Mouse (Mus musculus) forelimb bud, embryonic 11.5 days (tissue): Measurements from ENCODE around the gene Psmb9.
A peak's percentile ranks its signal among the peaks of the same experiment; 100 is the strongest.
"Not testable (repeated sequence)": the region's sequence is repeated elsewhere in the genome, so short reads cannot be mapped to it uniquely, and the experiment has no call there.

Source experiments
- DNase-seq: peaks from one replicate; pipeline ENCODE4 v3.0.0-alpha.2; 2012; ENCODE audit warnings: low read depth, low spot score

Psmb9 gene

DNA sequence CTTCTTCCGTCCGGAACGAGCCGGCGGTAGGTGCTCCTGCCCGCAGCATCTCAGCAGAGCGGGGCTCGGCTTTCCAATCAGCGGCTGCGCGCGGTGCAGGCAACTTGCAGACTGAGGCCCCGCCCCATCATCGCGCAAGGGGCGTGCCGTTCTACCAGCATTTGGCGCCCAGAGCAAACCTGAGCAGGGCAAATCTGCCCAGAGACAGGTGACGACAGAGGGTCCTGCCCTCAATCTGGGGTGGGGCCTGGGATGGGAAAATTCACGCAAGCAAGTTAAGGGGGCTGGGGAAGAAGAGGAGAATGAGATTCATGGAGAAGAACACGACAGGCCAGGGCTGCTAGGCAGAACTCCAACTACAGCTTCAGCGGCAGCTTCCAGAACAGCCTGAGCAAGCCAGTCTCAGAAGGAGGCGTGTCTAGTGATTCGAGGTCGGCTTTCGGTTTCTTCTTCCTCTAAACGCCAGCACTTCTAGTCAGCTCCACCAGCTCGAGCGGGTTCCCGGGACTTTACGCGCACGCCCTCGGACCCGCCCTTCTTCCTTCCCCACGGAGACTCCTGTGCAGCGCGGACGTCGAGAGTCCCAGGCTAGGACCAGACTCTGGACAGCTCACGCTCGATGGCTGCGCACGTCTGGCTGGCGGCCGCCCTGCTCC lies at the start of gene Psmb9, which contains the start of gene Tap1:
Psmb9 (minus strand) TSS at position 504 of the 656 bp plus-strand sequence.
Tap1 (plus strand) TSS at position 293 of the 656 bp plus-strand sequence.
- peak; percentile 98 for DNase-seq

DNA sequence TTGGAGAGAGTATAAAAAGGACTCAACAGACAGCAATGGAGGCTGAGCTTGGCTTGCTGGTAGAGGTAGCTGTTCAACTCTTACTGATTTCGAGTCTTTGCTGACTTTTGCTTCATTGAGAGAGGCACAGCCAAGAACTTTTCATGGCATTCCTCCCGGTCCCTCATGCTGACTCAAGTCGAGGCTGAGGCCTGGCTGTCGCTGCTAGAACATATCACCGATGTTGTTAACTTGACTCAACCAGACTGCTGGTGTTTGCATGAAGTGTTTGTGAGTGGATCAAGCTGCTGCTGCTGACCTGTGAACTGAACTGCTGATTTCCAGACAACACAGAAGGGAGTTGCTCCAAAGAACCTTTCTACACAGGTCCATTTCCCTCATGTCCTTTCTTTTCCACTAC lies 49.1 kb upstream of the Psmb9 start:
- DNase-seq = no peak

DNA sequence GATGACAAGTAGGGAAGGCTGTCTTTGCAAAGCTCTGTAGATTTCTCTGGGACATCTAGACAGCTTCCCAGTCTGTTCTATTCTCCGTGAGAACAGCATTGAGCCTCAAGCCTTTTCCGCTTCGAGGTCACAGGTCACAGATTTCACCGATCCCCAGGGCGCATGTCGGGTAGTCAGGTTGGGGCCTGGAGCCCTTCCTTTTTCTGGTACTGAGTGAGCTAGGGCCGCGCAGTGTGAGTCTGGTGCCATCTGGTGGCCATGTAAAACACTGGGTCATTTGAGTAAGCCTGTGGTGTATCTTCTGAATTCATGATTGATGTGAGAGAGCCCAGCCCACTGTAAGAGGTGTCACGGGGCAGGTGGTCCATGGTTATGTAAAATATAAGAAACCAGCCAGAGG lies 47.4 kb upstream of the Psmb9 start:
- DNase-seq = peak; percentile 58

- DNase-seq = not testable (repeated sequence)
These were observed 44.5 kb upstream of the Psmb9 start for GRCm38 (mm10) chr17:34232021-34232420.

DNA sequence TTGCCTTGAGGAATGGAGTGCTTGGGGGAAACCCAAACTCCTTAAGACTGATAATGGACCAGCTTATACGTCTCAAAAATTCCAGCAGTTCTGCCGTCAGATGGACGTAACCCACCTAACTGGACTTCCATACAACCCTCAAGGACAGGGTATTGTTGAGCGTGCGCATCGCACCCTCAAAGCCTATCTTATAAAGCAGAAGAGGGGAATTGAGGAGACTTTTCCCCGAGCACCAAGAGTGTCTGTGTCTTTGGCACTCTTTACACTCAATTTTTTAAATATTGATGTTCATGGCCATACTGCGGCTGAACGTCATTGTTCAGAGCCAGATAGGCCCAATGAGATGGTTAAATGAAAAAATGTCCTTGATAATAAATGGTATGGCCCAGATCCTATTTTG lies 43.4 kb upstream of the Psmb9 start:
- not testable (repeated sequence) for DNase-seq

DNA sequence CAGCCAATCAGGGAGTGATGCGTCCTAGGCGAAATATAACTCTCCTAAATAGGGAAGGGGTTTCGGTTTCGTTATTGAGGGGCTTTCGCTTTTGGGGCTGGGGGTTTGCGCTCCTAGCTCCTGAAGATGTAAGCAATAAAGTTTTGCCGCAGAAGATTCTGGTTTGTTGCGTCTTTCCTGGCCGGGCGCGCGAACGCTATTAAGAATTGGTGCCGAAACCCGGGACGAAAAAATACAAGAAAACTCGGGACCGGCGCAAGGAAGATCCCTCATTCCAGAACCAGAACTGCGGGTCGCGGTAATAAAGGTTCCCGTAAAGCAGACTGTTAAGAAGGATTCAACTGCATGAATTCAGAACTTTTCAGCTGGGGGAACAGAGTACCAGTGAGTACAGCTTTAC lies 38.3 kb upstream of the Psmb9 start:
- not testable (repeated sequence) for DNase-seq

GRCm38 (mm10) chr17:34225426-34225825 lies 37.9 kb upstream of the Psmb9 start:
- DNase-seq = no peak

- DNase-seq = no peak
These were observed 37.3 kb upstream of the Psmb9 start for GRCm38 (mm10) chr17:34224816-34225215.

GRCm38 (mm10) chr17:34220401-34220800 lies 32.8 kb upstream of the Psmb9 start:
- DNase-seq = not testable (repeated sequence)

- not testable (repeated sequence) for DNase-seq
These were observed 32.2 kb upstream of the Psmb9 start for GRCm38 (mm10) chr17:34219801-34220200.

DNA sequence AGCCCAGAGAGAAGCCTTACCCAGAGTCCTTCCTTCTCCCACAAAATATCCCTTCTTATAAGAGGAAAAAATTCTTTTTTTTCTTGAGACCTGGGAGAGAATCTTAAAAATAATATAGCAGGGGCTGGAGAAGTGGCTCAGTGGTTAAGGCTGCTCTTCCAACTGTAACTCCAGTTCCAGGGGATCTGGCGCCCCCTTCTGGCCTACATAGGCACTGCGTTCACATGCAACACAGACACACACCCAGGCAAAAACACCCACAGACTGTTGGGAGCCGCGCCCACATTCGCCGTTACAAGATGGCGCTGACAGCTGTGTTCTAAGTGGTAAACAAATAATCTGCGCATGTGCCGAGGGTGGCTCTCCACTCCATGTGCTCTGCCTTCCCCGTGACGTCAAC lies 31.5 kb upstream of the Psmb9 start:
- DNase-seq = not testable (repeated sequence)

- no peak for DNase-seq
These were observed 31.1 kb upstream of the Psmb9 start for GRCm38 (mm10) chr17:34218675-34219074.

GRCm38 (mm10) chr17:34217986-34218385 lies 30.4 kb upstream of the Psmb9 start:
- no peak for DNase-seq

- no peak for DNase-seq
These were observed 29.8 kb upstream of the Psmb9 start for GRCm38 (mm10) chr17:34217216-34217928.

DNA sequence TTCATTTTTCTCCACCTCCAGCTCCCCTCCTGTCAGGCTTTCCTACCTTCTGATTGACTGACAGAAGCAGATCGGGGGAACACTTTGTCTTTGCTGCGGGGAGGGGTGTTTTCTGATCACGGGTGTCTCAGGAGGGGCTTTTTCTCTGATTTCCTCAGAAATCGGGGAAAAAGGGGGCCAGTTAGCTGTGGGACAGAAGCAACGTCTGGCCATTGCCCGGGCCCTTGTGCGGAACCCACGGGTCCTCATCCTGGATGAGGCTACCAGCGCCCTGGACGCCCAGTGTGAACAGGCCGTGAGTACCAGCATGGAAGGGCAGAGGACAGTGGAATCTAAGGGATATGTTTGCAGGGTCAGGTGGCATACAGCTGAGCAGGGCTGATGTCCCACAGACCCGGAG lies 27.6 kb upstream of the Psmb9 start:
- DNase-seq = no peak

DNA sequence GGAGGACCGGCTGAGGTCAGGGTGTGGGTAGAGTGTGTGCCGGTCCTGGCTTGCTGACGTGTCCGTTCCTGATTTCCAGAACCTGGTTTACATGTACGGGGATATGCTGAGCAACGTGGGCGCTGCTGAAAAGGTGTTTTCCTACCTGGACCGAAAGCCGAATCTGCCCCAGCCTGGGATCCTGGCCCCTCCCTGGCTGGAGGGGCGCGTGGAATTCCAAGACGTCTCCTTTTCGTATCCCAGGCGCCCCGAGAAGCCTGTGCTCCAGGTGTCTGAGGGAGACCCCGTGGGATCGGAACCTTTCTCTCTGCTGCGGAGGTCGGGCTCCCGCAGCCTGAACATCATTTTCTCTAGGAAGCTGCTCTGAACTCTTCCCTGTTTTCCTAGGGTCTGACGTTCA lies 26.4 kb upstream of the Psmb9 start:
- DNase-seq = no peak

GRCm38 (mm10) chr17:34211746-34212365 lies 24.3 kb upstream of the Psmb9 start:
- DNase-seq = no peak

- DNase-seq = no peak
These were observed 23.0 kb upstream of the Psmb9 start for GRCm38 (mm10) chr17:34210599-34210998.

GRCm38 (mm10) chr17:34209680-34210079 lies 22.1 kb upstream of the Psmb9 start:
- DNase-seq = no peak

- DNase-seq = no peak
These were observed 20.9 kb upstream of the Psmb9 start for GRCm38 (mm10) chr17:34208421-34208820.

- DNase-seq = no peak
These were observed 20.3 kb upstream of the Psmb9 start for GRCm38 (mm10) chr17:34207866-34208265.

GRCm38 (mm10) chr17:34207456-34207855 lies 19.9 kb upstream of the Psmb9 start:
- no peak for DNase-seq

- no peak for DNase-seq
These were observed 19.2 kb upstream of the Psmb9 start for GRCm38 (mm10) chr17:34206731-34207130.
